Mouse (Mus musculus) 416B (cell line): ENCODE measurements around the gene Nsa2.
"Not testable (repeated sequence)": the region's sequence is repeated elsewhere in the genome, so short reads cannot be mapped to it uniquely, and the experiment has no call there.

Experiments
- DNase-seq: peaks from one replicate; pipeline ENCODE4 v3.0.0; 2011; ENCODE audit warnings: low read depth

Gene Nsa2

DNA sequence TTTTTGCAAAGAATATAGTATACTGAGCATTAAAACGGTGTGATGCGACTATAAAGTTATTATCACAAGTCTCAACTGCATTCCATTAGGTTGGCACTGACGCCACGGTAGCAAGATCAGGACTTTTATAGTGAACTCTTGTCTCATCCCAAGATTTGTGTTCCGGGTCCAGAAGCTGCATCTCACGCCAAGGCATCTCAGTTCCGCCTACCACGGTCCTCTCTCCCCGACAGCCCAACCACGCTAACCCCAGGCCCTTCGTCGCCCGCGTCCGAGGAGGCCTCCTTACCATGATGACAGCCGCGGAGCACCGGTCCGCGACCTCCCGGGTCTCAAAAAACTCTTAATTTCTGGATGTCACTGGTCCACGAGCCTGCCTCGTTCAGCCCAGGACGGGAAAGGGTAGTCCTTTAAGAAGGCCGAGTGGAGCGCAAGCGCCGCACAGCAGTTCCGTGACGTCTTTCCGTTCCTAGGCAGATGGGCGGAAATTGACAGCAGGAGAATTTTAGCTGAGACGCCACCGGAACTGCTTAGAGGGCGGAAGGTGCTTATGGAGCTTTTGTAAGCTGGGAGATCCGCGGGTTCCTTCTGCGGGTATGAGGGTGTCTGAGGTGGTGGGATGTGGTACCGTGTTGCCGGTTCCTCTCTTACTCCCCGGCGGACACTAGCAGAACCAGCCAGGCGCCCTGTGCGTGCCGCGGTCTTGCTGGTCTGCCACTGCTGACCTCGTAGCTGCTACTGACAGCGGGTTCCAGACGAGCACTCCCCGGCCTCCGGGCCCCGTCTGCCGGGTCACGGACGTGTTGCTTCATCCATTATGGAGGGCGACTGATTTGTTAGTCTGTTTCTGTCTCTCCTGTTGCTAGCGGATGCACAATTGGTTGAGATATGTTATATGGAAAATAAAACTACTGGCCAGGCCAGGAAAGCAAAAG lies at the start of gene Nsa2, which contains the start of gene Gfm2:
Gene Nsa2, minus strand, starts transcription at position 472 of the 935 bp plus-strand sequence.
Gene Gfm2, plus strand, starts transcription at position 472 of the 935 bp plus-strand sequence.
- peak; percentile 98 for DNase-seq

DNA sequence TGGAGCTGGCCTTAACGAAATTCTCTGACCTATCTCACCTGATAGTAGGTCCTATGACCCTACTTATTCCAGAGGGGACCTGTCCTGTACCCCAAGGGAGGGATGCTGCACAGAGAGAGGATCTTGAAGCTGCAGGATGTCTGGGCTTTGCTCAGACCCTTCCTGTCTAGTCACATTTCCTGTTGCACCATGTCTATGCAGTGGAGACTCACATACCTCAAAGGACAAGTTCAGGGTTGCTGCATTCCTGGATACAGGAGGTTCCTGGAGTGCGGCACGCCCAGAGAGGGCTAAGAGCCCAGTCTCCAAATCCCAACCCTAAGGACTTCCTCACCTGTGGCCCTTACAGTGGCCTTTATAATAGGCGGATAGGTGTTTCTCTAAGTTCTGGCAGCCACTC lies 48.6 kb upstream of the Nsa2 start:
- DNase-seq = peak; percentile 71

DNA sequence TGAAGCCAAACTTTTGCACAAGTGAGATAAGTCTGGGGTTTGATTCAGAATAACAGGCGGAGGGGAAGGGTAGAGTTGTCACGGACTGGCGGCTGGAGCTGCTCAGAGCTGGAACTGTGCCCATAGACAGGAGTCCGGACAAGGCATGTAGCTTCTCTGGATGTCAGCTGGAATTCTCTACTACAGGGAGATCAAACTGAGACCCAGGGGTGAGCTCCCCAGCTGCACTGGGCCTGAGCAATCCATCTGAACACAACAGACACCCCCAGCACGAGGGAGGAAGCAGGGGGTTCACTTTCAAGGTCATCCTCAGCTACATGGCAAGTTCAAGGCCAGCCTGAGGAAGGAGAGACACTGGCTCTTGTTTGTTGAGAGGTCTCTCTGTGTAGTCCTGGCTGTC lies 46.9 kb upstream of the Nsa2 start:
- DNase-seq = no peak

DNA sequence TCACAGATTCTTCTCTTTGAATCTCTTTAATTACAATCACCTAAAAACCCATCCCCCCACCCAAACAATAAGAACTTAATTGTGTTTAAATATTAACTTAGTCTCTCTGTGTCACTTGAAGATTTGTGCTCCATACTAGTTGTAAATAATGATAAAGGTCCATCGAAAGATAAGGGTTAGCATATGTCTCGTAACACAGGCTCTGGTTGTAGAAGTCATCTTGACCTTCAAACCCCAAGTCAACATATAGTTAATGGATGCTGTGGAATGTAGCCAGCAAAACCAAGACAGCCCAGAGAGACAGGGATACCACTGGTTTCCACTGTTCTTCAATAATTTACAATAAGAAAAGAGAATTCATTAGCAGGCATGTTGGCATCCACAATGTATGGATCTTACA lies 46.4 kb upstream of the Nsa2 start:
- DNase-seq = no peak

DNA sequence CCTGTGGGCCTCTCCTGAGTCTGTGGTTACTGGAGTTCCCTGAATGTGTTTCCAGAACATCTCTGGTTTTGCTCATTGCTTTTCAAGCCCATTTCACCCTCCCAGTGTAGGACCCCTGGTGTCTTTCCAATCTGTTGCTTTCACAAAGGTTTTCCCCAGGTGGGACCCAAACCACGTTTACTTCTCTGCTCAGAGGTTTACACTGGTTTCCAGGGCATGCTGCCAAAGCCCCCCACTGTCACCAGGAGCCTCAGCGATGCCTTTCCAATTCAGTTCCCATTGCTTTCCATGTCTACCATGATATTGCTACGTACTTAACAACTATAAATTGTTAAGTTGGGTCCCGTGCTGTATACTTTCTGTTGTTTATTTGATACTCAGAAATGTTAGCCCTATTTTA lies 45.1 kb upstream of the Nsa2 start:
- DNase-seq = no peak

DNA sequence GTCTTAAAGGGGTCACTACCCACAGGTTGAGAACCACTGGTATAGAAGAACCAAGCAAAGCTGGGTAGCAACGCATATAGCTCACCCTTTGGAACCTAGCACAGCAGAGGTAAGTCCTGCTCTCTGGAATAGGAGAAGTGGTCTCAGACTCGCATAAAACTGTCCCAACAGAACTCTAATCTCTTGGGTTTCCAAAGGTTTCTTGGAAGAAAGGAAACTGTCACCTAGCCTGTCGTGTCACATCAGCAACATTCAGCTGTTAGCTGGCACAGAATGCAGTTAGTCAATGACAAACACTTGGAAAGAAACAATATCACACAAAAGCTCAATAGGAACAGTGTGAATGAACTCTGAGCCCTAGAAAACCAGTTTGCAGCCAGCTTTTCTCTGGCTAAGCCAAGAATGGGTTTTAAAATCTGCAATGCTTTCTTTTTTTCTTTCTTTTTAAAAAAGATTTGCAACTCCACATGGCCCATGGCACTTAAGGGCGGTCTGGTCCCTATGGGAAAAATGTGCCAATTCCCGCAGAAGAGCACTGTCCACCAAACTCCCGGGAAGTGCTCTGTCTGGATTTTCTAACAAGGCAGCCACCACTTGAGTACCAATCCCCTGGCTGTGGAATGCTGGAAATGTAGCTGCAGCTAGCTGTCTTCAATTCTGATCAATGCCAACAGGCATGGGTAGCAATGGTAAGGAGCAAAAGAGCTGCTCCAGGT lies 42.5 kb upstream of the Nsa2 start:
- DNase-seq = no peak

DNA sequence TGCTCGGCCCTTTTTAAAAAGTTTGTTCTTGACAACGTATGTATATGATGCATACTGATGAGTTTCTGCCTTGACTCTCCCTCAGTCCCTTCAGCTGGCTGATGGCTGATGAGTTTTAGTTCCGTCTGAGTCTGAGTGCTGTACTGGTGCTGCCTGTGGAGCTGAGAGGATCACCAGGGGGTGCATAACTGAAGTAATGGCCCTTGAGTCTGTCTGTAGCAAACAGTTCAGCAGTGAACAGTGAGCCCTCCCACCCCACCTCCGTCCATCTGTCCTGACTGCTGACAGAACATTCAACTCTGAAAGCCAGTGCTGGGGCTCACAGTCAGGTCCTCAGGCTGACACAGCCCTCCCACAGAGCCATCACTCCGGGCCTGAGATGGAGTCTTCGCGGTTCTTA lies 41.2 kb upstream of the Nsa2 start:
- no peak for DNase-seq

DNA sequence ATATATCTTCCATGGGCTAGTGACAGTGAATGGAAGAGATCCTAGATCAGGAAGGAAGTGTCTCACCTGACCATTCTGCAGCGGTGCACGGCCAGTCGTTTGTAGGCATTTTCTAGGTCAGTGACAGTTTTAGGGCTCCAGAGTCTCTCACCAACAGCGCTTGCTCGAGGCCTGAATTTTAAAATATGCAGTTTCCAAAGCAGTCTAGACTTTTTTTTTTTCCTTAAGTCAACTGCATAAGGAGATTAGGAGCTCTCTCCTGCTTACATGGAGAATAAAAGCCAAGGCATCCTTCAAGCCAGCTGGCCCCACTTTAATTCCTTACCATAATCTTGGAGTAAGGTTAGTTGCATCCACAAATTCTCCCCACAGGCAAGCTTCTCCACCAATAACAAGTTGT lies 39.0 kb upstream of the Nsa2 start:
- DNase-seq = no peak

DNA sequence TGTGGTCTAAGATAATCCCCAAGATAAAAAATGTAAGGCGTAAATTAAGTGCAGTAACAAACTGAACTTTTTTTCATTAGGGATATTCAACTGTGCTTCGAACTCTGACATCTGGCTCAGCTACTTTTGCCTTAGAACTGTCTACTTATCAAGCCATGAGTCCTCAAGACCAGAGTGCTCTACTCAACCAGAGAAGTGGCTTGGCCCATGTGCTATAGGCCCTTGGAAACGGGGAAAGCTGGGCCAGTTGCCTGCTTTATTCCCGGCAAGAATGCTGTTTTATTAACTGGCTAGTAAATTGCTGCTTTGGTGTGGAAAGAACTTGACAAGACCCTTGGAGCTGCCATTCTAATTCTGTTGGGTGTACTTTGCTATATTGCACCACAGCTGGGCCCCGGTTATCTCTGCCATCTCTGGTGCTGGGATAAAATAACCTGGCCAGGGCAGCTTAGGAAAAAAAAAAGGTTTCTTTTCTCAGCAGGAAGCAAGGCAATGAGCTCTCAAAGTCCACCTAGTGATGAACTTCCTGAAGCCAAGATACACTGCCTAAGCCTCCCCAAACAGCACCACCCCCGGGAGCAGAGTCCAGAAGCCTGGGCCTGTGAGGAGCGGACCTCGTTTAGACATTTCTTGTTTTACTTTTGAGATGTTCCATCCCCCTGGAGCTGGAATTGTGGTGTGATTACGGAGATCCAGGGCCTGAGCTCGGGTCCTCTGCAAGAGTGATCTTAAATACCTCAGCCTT lies 38.0 kb upstream of the Nsa2 start:
- DNase-seq = no peak

DNA sequence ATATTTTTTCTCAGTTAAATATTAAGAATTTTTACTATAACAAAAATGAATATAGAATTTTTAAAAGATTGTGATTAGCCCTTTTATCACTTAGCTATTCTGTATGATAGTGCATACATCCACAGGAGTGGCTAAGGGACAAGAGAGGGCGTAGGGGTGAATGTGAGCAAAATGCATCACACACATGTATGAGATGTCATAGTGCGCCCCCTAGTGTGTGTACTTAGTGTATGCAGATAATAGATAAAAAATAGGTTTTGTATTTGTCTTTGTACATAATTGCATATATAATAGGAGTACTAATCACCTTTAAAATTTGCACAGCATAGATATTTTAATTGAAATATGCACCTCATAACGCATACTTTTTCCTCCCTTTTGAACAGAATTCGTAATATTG lies 8.1 kb upstream of the Nsa2 start:
- DNase-seq = peak; percentile 81

DNA sequence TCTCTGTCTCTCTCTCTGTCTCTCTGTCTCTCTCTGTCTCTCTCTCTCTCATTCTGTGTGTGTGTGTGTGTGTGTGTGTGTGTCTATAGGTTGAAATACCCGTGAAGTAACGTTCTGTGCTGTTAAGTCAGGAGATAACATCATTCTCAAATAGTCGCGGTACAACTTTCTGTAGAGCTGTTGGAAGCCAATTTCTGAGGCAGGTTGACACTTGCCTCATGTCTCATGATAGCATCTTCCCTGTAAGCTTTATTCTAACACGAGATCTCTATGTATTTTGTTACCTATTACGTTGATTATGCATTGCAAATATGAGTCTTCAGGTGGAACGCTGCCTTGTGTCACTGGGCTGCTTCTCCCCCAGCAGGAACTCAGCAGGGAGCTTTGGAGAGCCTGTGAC lies 4.6 kb upstream of the Nsa2 start:
- no peak for DNase-seq

DNA sequence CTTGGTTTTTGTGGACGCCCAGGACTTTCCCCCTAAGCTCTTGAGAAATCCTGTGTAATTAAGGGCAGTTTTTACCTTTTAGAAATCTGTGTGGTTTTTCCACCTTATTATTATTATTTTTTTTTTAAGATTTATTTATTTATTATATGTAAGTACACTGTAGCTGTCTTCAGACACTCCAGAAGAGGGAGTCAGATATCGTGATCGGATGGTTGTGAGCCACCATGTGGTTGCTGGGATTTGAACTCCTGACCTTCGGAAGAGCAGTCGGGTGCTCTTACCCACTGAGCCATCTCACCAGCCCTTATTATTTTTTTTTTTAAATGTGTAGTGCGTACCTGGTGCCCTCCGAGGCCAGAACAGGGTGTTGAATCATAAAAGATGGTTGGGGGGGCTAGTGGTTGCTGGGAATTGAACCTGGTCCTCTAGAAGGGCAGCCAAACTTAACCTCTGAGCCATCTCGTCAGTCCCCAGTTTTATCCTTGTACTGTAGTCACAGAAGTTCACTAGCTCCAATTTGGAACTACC lies 731 bp upstream of the Nsa2 start:
- peak; percentile 25 for DNase-seq

DNA sequence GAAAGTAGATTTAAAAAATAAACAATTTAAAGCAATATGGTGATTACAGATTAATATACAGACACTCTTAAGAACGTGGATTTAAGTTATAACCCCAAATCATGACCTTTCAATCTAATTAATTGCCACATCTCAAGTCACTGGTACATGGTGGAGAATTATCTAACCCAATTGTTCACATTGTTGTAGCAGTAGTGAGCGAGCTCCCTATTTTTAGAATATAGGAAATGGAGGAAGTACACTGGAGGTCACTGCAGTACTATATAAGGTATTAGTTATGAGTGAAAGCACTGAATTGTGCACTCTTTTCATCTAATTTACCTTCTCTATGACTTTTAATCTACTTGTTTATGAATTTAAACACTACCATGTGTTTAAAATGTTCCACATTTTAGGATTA lies 7.3 kb downstream of the Nsa2 start:
- DNase-seq = not testable (repeated sequence)

DNA sequence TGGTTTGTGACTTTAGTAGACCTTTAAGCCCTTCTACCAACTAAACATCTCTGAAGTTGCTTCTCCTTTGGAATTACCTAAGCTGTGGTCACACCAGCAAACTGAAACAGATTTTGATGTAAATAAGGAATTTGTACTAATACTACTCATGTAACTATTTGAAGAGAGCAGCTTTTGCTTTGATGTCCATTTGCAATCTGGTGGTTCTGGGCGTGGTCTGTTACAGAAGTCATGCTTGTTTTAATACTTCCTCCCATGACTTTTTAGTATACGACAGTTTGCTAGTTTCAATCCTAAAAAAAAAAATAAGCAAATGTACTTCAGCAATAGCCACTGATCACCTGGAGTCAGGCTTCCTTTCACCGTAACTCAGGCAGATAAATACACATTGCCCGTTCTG lies 8.1 kb downstream of the Nsa2 start:
- not testable (repeated sequence) for DNase-seq

DNA sequence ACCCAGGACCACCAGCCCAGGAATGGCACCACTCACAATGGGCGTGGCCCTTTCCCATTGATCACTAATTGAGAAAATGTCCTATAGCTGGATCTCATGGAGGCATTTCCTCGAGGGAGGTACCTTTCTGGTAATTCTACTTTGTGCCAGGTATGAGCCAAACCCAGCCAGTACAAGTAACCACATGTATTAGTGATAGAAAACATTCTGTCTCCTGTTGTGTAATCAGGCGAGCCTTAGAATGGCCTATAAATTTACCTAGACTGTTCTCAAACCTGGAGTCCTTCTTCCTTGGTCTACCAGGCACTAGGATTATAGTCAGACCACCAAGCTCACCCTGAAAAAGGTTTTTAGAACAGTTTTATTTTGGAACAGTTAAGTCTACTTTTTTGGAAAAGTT lies 16.4 kb downstream of the Nsa2 start:
- DNase-seq = no peak

DNA sequence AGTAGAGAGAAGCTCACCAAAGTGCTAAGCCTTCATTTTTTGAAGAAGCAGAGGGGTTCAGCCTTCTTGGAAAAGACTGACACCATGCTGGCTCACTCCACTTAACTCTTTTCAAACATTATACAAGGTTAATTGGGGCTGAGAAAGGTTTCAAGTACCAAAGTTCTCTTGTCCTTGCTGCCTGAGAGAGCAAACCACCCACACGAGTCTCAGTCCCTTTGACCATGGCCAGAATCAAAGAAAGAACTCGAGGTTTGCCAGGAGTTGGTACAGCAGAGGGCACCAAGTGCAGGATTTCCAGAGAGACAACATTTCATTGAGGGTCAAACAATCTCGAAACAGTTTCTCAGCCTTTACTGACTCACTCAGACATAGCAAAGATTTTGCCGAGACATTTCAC lies 28.7 kb downstream of the Nsa2 start:
- no peak for DNase-seq

DNA sequence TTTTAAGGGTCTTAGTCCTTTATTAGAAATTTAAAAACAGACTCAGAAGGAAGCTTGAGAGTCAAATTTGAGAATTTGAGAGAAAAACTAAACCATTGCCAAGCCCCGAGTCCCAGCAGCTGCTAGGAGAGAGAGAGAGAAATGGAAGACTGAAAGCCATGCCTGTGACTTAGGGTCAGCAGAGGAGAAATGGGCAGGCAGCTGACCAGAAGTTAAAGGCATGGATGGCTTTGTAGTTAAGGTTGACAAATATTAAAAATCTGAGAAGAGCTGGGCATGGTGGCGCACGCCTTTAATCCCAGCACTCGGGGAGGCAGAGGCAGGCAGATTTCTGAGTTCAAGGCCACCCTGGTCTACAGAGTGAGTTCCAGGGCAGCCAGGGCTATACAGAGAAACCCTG lies 30.0 kb downstream of the Nsa2 start:
- not testable (repeated sequence) for DNase-seq

DNA sequence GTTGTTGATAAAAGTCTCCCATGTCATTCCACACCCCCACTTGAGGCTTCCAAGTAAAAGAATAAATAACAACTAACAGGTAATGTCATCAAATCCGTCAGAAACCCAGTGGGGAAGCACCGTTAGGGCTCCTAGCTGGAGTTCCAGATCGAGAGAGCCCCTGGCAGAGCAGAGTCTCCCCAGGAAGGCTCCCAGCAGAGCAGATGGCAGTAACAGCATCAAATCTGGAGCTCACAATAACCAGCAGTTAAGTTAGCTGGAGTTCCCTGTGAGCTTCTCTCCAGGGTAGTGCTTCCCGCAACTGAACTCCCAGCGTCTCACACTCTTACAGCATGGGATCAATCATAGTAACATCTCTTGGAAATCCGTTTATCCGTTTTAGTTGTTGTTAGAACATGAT lies 32.7 kb downstream of the Nsa2 start:
- DNase-seq = no peak

DNA sequence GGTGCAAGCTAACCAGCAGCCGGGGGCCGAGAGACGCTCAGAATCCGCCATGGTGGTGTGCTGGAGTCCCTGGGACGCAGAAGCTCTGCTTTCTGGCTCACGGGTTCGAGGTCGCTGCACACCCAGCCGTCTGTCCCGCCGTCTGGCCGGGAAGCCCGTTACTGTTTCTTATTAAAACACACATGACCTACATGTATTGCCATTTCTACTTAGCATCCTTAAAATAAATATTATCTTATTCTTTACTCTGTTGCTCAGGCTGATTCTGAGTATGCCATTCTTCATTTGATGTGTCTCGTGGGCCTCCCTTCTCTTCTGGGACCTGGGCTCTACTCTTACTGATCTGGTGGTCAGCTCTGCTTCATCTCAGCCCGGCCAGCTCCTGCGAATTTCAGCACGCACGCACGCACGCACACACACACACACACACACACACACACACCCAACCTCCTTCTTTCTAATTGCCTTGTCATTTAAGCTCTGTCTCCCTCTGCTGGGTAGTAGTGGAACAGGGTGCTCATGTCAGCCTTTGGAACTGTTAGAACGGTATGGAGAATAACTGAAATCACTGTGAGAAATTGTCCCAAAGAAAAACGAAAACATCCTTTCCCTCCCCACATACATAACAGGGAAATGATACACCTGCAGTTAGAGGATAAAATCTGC lies 38.4 kb downstream of the Nsa2 start, which contains the start of gene Gm6169:
Gene Gm6169, minus strand, starts transcription at position 51 of the 666 bp plus-strand sequence.
- DNase-seq = peak; percentile 75

DNA sequence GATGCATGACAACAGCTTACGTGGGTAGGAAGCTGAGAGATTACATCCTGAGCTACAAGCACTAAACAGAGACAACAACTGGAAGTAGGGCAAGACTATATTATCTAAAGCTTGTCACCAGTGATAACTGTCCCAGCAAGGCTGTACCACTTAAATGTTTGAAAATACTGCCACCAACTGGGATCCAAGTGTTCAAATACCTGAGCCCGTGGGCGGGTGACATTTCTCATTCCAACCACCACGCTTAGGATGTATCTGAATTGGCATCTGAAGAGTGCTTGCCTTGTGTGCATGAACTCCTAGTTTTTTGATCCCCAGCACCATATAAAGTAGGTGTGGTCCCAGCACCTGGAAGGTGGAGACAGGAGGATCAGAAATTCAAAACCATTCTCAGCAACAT lies 42.0 kb downstream of the Nsa2 start:
- DNase-seq = no peak

DNA sequence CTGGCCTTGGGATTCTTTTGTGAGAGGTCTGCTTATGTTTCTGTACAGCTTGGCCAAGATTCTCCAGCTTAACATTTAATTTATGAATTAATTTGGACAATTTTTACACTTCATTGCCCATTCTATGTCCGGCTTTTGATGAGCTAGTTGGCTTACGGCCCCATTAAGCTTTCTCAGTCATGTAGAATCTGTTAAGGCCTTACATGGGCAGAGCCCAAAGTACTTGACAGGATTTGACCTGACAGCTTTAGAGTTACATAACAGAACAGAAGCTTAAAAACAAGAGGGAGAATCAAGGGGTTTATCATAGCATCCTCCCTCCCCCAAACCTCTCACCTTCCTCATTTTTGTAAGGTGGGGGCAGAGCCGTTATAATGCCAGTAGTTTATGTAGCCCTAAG lies 49.6 kb downstream of the Nsa2 start:
- DNase-seq = no peak

DNA sequence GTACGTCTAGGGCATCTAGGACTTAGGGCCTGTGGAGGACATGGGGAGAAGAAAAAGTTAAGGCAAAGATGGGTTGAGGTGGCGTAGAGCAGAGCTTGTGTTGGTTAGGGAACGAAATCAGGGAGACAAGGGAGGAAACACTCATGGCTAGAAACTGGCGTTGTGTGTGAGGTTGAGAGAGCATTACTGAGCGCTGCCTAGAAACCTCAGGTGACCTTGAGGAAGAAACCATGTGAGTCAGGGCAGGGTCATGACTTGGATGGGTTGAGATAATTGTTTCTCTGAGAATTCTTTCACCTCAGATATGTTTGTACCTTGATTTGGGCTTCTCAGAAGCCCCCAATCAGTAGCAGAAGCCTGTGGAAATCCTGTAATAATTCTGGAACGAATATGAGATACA lies 50.3 kb downstream of the Nsa2 start:
- DNase-seq = peak; percentile 56
